Mouse (Mus musculus): ENCODE results near the gene Csad. TPM values are rescaled to one million over a fixed set of nuclear protein-coding genes. Genes with fewer than 3 reads are reported as not detected.

Gene Csad
- polyA plus RNA-seq, 1 experiment from 2014 or later = 38.2 TPM

DNA sequence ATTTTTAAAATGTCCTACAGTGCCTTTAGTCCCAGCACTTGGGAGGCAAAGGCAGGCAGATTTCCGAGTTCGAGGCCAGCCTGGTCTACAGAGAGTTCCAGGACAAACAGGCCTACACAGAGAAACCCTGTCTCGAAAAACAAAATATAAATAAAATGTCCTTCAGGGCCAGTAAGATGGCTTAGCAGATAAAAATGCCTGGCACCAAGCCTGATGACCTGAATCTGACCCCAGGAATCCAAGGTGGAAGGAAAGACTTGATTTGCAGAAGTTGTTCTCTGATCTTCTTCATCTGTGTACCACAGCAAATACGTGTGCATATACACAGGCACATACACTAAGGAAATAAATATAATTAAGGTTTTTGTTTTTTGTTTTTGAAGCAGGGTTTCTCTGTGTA, 9.2 kb downstream of the Csad start:
- no peak for DNase-seq (ENCODE audit: low spot score)
- H3K4me1 ChIP-seq (replicated peaks; ENCODE audit: control insufficient read depth, insufficient read depth, low read length) = no peaks in the 10 kb centered on the region
- 81% methylated on average over 4 of the region's 4 CpGs for whole genome bisulfite sequencing

DNA sequence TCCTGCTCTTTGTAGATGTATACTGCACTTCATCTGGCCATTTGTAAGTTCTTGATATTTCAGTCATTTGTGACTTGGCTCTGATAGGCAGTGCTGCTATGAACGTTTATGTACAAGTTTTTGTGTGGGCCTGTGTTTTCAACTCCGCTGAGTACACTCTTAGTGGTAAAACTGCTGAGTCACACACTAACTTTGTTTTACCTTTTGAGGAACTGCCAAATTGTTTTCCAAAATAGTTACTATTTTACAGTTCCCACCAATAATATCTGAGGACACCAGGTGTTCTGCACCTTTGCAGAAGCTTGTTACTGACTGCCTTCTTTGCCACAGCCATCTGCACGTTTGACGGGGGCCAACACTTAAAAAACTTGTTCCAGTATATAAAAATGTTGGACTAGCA, 10.1 kb downstream of the Csad start:
- Histone ChIP-seq H3K27me3 (ENCODE audit: control insufficient read depth, insufficient read depth, low read length) (no peaks in the 10 kb centered on the region), H3K9ac (ENCODE audit: low read length) (no peak overlapping the region), H3K4me3 (ENCODE audit: low read depth, low read length) (no peak overlapping the region), H3K4me1 (replicated peaks; ENCODE audit: control insufficient read depth, insufficient read depth, low read length) (no peaks in the 10 kb centered on the region), H3K9me3 (ENCODE audit: control insufficient read depth, low read length) (no peaks in the 10 kb centered on the region), H3K36me3 (ENCODE audit: control insufficient read depth, insufficient read depth, low read length) (no peaks in the 10 kb centered on the region), H3K4me2 (ENCODE audit: low read depth, low read length, severe bottlenecking) (no peak overlapping the region), H3K27ac (ENCODE audit: low read depth, low read length) (no peak overlapping the region)
- no peak for DNase-seq (ENCODE audit: low spot score)
- ATAC-seq (replicated peaks; ENCODE audit: low FRiP score) = no peak
- WGBS = 88% methylated on average over 4 of the region's 4 CpGs

More for the DNA sequence above, 9.2 kb downstream of the Csad start:
- ATAC-seq (replicated peaks; ENCODE audit: low FRiP score) = no peak
- Histone ChIP-seq H3K9ac (ENCODE audit: low read length) (no peak overlapping the region), H3K27me3 (ENCODE audit: control insufficient read depth, insufficient read depth, low read length) (no peaks in the 10 kb centered on the region), H3K9me3 (ENCODE audit: control insufficient read depth, low read length) (no peaks in the 10 kb centered on the region), H3K4me2 (ENCODE audit: low read depth, low read length, severe bottlenecking) (no peak overlapping the region), H3K27ac (ENCODE audit: low read depth, low read length) (no peak overlapping the region), H3K36me3 (ENCODE audit: control insufficient read depth, insufficient read depth, low read length) (no peaks in the 10 kb centered on the region), H3K4me3 (ENCODE audit: low read depth, low read length) (no peak overlapping the region)

DNA sequence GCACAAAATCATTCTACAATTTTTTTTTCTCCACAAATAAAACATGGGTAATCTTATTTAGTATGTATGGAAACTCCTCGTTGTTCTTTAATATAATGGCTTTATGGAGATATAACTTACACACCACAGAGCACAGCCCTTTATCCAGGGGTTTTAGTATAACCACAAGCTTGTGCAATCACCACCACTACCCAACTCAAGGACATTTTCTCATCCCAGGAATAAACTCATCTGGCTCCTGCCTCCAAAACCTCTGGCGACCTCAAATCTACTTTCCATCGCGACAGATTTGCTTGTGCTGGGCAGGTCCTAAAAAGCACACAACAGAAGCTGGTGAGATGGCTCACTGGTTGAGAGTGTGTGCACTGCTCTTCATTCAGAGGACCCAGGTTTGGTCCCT, 10.9 kb downstream of the Csad start:
- WGBS = 90% methylated on average over 4 of the region's 4 CpGs
- Histone ChIP-seq H3K27ac (ENCODE audit: low read depth, low read length) (no peak overlapping the region), H3K4me2 (ENCODE audit: low read depth, low read length, severe bottlenecking) (no peak overlapping the region), H3K4me1 (replicated peaks; ENCODE audit: control insufficient read depth, insufficient read depth, low read length) (no peaks in the 10 kb centered on the region), H3K9ac (ENCODE audit: low read length) (no peak overlapping the region), H3K4me3 (ENCODE audit: low read depth, low read length) (no peak overlapping the region), H3K27me3 (ENCODE audit: control insufficient read depth, insufficient read depth, low read length) (no peaks in the 10 kb centered on the region), H3K9me3 (ENCODE audit: control insufficient read depth, low read length) (no peaks in the 10 kb centered on the region), H3K36me3 (ENCODE audit: control insufficient read depth, insufficient read depth, low read length) (no peaks in the 10 kb centered on the region)
- no peak for ATAC-seq (replicated peaks; ENCODE audit: low FRiP score)
- no peak for DNase-seq (ENCODE audit: low spot score)

DNA sequence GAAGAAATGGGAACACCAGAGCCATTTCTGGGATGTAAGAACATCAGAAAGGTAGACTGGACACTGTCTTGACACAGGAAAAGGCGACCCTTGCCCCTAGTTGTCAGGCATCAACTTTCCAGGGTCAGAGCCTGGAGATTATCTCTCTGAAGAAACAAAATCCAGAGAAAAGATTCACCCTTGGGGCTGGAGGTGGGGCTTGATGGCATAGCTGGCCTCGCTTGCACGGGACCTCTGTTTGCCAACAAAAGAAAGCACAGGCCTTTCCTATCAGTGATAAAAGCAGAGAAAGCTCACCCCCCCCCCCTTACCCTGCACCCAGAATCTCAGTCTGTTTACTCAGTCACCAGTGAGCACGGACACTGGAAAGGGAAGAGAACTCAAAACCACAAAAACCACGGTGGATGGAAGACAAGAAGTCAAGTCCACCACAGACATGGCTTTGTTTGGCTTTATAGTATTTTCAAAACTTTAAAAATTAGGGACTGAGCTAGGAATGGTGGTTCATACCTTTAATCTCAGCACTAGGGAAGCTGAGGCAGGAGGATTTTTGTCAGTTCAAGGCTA, 11.6 kb downstream of the Csad start:
- Histone ChIP-seq H3K4me3 (ENCODE audit: low read depth, low read length) (no peak overlapping the region), H3K9ac (ENCODE audit: low read length) (no peak overlapping the region), H3K9me3 (ENCODE audit: control insufficient read depth, low read length) (no peaks in the 10 kb centered on the region), H3K4me1 (replicated peaks; ENCODE audit: control insufficient read depth, insufficient read depth, low read length) (no peaks in the 10 kb centered on the region), H3K36me3 (ENCODE audit: control insufficient read depth, insufficient read depth, low read length) (no peaks in the 10 kb centered on the region), H3K27ac (ENCODE audit: low read depth, low read length) (no peak overlapping the region), H3K4me2 (ENCODE audit: low read depth, low read length, severe bottlenecking) (no peak overlapping the region), H3K27me3 (ENCODE audit: control insufficient read depth, insufficient read depth, low read length) (no peaks in the 10 kb centered on the region)
- ATAC-seq (replicated peaks; ENCODE audit: low FRiP score) (no peak), DNase-seq (ENCODE audit: low spot score) (no peak)
- WGBS = 62% methylated on average over 5 of the region's 5 CpGs

DNA sequence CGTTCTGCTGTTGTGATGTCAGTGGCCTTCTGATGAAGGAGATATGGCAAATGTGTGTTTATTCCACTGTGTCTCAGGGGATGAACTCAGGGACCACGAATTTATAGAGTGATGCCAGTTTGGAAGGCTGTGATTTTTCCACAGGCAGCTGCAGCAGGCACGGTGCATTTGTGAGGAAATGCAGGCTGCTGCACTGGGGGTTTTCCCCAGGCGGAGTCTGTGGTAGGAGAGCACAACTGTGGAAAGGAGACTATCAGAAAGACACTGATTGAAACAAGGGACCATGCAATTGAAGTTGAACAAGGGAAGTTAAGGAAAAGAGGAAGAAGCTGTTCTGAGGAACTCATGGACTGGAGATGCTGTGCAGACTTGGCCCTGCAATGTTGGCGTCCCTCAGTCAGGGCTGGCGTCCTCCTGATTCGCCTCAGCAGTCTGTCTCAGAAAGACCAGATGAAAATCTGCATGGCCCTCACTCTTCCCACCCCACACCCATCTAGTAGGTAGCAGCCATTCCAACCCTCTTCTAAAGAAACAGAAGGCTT, 12.2 kb downstream of the Csad start:
- H3K9me3 ChIP-seq (ENCODE audit: control insufficient read depth, low read length) = no peaks in the 10 kb centered on the region
- ATAC-seq (replicated peaks; ENCODE audit: low FRiP score) = no peak
- no peak overlapping the region for H3K4me3 ChIP-seq (ENCODE audit: low read depth, low read length)
- no peak overlapping the region for H3K9ac ChIP-seq (ENCODE audit: low read length)
- no peak for DNase-seq (ENCODE audit: low spot score)
- H3K27me3 ChIP-seq (ENCODE audit: control insufficient read depth, insufficient read depth, low read length) = no peaks in the 10 kb centered on the region
- no peak overlapping the region for H3K27ac ChIP-seq (ENCODE audit: low read depth, low read length)
- H3K4me2 ChIP-seq (ENCODE audit: low read depth, low read length, severe bottlenecking) = no peak overlapping the region
- WGBS = 89% methylated on average over 7 of the region's 7 CpGs
- no peaks in the 10 kb centered on the region for H3K4me1 ChIP-seq (replicated peaks; ENCODE audit: control insufficient read depth, insufficient read depth, low read length)
- no peaks in the 10 kb centered on the region for H3K36me3 ChIP-seq (ENCODE audit: control insufficient read depth, insufficient read depth, low read length)

DNA sequence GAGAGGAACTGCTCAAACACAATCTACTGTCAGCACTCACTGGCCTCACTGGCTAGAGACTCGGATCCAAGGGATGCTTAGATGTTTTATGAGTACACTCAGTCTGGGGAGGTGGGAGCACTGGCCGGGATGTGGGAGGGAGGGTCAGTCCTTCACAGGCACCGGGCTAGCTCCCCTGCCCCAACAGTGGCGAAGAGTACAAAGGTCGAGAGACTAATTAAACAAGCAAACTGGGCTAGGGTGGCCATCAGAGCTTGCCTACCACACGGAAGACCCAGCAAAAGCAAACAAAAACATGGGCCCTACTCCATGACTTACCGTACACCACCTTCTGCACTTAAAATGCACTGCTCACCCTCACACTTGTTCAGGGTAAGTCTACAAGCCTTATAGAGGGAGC, 12.8 kb downstream of the Csad start:
- Histone ChIP-seq H3K9me3 (ENCODE audit: control insufficient read depth, low read length) (no peaks in the 10 kb centered on the region), H3K4me1 (replicated peaks; ENCODE audit: control insufficient read depth, insufficient read depth, low read length) (no peaks in the 10 kb centered on the region), H3K4me2 (ENCODE audit: low read depth, low read length, severe bottlenecking) (no peak overlapping the region), H3K4me3 (ENCODE audit: low read depth, low read length) (no peak overlapping the region), H3K27me3 (ENCODE audit: control insufficient read depth, insufficient read depth, low read length) (no peaks in the 10 kb centered on the region), H3K9ac (ENCODE audit: low read length) (no peak overlapping the region), H3K36me3 (ENCODE audit: control insufficient read depth, insufficient read depth, low read length) (no peaks in the 10 kb centered on the region), H3K27ac (ENCODE audit: low read depth, low read length) (no peak overlapping the region)
- ATAC-seq (replicated peaks; ENCODE audit: low FRiP score) (no peak), DNase-seq (ENCODE audit: low spot score) (peak; percentile 39)
- 79% methylated on average over 7 of the region's 7 CpGs for WGBS

DNA sequence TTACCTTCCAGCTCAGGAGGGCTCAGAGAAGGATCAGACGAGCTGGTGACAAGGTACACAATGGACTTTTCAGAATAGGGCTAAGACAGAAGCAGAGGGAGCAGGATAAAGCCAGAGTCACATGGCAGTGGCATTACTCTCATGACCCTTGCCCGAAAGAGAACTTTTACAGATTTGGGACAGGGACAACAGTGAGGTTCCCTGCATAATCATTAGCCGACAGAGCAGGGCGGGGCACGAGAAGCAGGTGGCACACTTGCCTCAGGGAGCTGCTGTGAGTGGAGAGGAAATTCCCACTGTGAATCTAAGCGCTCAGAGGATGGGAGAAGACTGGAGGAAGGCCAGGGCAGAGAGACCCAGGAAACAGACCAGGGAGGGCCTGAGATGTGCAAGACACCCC, 15.6 kb downstream of the Csad start:
- no peak overlapping the region for H3K27ac ChIP-seq (ENCODE audit: low read depth, low read length)
- 64% methylated on average over 6 of the region's 6 CpGs for WGBS
- ATAC-seq (replicated peaks; ENCODE audit: low FRiP score) = no peak

DNA sequence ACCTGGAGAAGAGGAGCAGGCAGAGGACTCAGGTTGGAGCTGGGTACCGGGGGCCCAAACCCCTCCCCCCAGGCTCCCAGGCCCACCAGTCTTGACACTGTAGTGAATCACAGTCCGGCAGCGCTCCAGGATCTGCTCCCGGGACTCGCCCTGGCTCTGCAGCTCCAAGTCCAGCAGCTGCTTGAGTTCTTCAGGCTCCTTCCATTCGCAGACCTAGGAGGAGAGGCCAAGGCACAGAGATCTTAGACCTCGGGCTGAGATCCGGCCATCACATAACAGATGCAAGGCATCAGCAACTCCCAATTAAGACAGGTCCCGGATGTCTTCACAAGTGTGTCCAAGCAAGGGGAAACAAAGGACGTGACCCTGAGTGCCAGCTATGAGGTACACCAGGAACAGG, 16.4 kb downstream of the Csad start:
- H3K36me3 ChIP-seq (ENCODE audit: control insufficient read depth, insufficient read depth, low read length) = no peaks in the 10 kb centered on the region
- no peak overlapping the region for H3K27ac ChIP-seq (ENCODE audit: low read depth, low read length)
- H3K9ac ChIP-seq (ENCODE audit: low read length) = no peak overlapping the region
- DNase-seq (ENCODE audit: low spot score) = no peak
- H3K27me3 ChIP-seq (ENCODE audit: control insufficient read depth, insufficient read depth, low read length) = no peaks in the 10 kb centered on the region
- H3K4me2 ChIP-seq (ENCODE audit: low read depth, low read length, severe bottlenecking) = no peak overlapping the region
- 92% methylated on average over 10 of the region's 10 CpGs for WGBS
- H3K4me1 ChIP-seq (replicated peaks; ENCODE audit: control insufficient read depth, insufficient read depth, low read length) = no peaks in the 10 kb centered on the region
- no peaks in the 10 kb centered on the region for H3K9me3 ChIP-seq (ENCODE audit: control insufficient read depth, low read length)
- ATAC-seq (replicated peaks; ENCODE audit: low FRiP score) = no peak
- no peak overlapping the region for H3K4me3 ChIP-seq (ENCODE audit: low read depth, low read length)

More for the DNA sequence above, 15.6 kb downstream of the Csad start:
- H3K36me3 ChIP-seq (ENCODE audit: control insufficient read depth, insufficient read depth, low read length) = no peaks in the 10 kb centered on the region
- no peak overlapping the region for H3K4me2 ChIP-seq (ENCODE audit: low read depth, low read length, severe bottlenecking)
- no peaks in the 10 kb centered on the region for H3K9me3 ChIP-seq (ENCODE audit: control insufficient read depth, low read length)
- H3K4me1 ChIP-seq (replicated peaks; ENCODE audit: control insufficient read depth, insufficient read depth, low read length) = no peaks in the 10 kb centered on the region
- H3K4me3 ChIP-seq (ENCODE audit: low read depth, low read length) = no peak overlapping the region
- no peak for DNase-seq (ENCODE audit: low spot score)
- H3K9ac ChIP-seq (ENCODE audit: low read length) = no peak overlapping the region
- no peaks in the 10 kb centered on the region for H3K27me3 ChIP-seq (ENCODE audit: control insufficient read depth, insufficient read depth, low read length)

DNA sequence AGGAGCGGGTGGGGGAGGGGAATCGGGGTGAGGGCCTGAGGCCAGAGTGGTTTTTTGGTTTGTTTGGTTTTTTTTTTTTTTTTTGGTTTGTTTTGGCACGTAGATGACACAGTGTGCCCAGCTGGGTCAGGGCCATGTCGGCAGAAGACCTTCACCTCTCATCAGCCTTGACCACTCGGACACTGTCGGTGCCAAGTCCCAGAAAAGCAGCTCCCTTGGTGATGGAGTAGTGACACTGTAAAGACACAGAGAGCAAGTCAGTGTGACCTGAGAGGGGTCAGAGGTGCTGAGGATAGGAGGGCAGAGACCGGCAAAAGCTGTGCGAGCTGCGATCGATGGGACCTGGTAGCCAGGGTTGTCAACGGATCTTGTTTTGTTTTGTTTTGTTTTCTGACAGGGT, 18.3 kb downstream of the Csad start:
- Histone ChIP-seq H3K4me1 (replicated peaks; ENCODE audit: control insufficient read depth, insufficient read depth, low read length) (no peaks in the 10 kb centered on the region), H3K27me3 (ENCODE audit: control insufficient read depth, insufficient read depth, low read length) (no peaks in the 10 kb centered on the region), H3K4me2 (ENCODE audit: low read depth, low read length, severe bottlenecking) (no peak overlapping the region), H3K9me3 (ENCODE audit: control insufficient read depth, low read length) (no peaks in the 10 kb centered on the region), H3K9ac (ENCODE audit: low read length) (no peak overlapping the region), H3K4me3 (ENCODE audit: low read depth, low read length) (no peak overlapping the region), H3K27ac (ENCODE audit: low read depth, low read length) (no peak overlapping the region), H3K36me3 (ENCODE audit: control insufficient read depth, insufficient read depth, low read length) (no peaks in the 10 kb centered on the region)
- no peak for DNase-seq (ENCODE audit: low spot score)
- ATAC-seq (replicated peaks; ENCODE audit: low FRiP score) = no peak
- whole genome bisulfite sequencing = 87% methylated on average over 11 of the region's 11 CpGs
